ENCODE assay signal across 8 mouse cellular contexts in the genomic region with DNA sequence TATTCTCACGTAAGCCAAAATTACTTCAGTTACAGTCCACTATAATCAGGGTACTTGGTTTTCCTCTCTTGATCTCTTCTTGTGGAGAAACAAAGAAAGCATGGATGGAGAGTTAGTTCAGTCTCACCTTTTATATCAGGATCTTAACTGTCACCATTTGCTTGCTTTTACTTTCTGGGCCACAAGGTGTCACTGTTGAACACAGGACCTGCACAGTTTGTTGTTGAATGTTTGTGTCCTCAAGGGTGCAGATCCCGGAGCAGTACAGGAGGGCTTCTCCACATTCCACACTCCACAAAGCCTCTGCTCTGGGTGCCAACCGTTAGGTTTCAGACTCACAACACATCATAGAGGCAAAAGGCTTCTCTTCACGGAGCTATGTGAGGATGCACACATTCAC.
DNase-seq lines count a peak whose midpoint lies in the region; ATAC-seq lines count a peak whose summit lies in the region.
"Had no signal": no experiment of that assay in that cellular context is flagged by ENCODE, and none has a peak within 500 bp of the region (broad histone marks: within the 10 kb centered on the region; RNA-seq: fewer than 3 reads in every experiment).

No protein-coding gene starts in this region.

- no peak for ATAC-seq in kidney, embryonic 16.5 days (ENCODE audit: low FRiP score, low TSS enrichment)

- no peaks in the 10 kb centered on the region; the same call in 1 of the 2 replicates for H3K4me1 ChIP-seq in kidney, embryonic 16.5 days (ENCODE audit: insufficient read depth, low read length)
- H3K4me1 ChIP-seq: liver, embryonic 15.5 days had no signal

- no peaks in the 10 kb centered on the region for H3K36me3 ChIP-seq in kidney, embryonic 16.5 days (ENCODE audit: insufficient read depth, low read length)
- H3K36me3 ChIP-seq: liver, embryonic 15.5 days had no signal

- peak; percentile 24 for DNase-seq in kidney, adult 18-20 months
- DNase-seq in 3T3-L1 (ENCODE audit: low read depth, low spot score) (peak; percentile 63), A20 (ENCODE audit: low read depth, low spot score) (peak; percentile 29)
- peak; percentile 30 for DNase-seq in kidney, postnatal 10 days
- DNase-seq in urinary bladder, postnatal 10 days (ENCODE audit: low spot score) = no peak
- DNase-seq in layer of hippocampus, postnatal 36 days = no peak

- no peak overlapping the region for H3K27ac ChIP-seq in kidney, embryonic 16.5 days (ENCODE audit: low read length)
- H3K27ac ChIP-seq: liver, embryonic 15.5 days had no signal

- 81% methylated on average over 4 of the region's 4 CpGs for WGBS in kidney, embryonic 16.5 days

- H3K4me3 ChIP-seq in kidney, embryonic 16.5 days (ENCODE audit: low read length) = no peak overlapping the region
- H3K4me3 ChIP-seq: liver, embryonic 15.5 days had no signal

- no peak overlapping the region for H3K4me2 ChIP-seq in kidney, embryonic 16.5 days (replicated peaks; ENCODE audit: low read depth, low read length)
- H3K4me2 ChIP-seq: liver, embryonic 15.5 days had no signal

- no peaks in the 10 kb centered on the region for H3K27me3 ChIP-seq in kidney, embryonic 16.5 days (ENCODE audit: insufficient read depth, low read length)
- H3K27me3 ChIP-seq: liver, embryonic 15.5 days had no signal

- H3K9ac ChIP-seq in kidney, embryonic 16.5 days (replicated peaks; ENCODE audit: low read length) = no peak overlapping the region
- H3K9ac ChIP-seq: liver, embryonic 15.5 days had no signal

- H3K9me3 ChIP-seq in kidney, embryonic 16.5 days (ENCODE audit: low read length) = 0 out of 2 replicates have a peak, but pooled peaks cover 6% of the 10 kb centered on the region
- H3K9me3 ChIP-seq: liver, embryonic 15.5 days had no signal

Comparison
In these comparisons a context has a peak if more than half of its experiments do, and no peak if none do; other contexts are left out.
1. DNase-seq: peak in kidney, adult 18-20 months (single experiment), 3T3-L1 (single experiment), A20 (single experiment) and kidney, postnatal 10 days (single experiment); none in urinary bladder, postnatal 10 days (single experiment) and layer of hippocampus, postnatal 36 days (0 of 2).